Mouse (Mus musculus) small intestine, adult 2 months (tissue): ENCODE data around the gene Cdk6. TPM values are rescaled to one million over a fixed set of nuclear protein-coding genes. Genes with fewer than 3 reads are reported as not detected.

Experiments
- H3K27ac ChIP-seq: fragments of 200-500 bp; 2 replicates; pipeline ENCODE4 v1.5.1; 2012; ENCODE audit warnings: low read depth, low read length, control low read depth, inconsistent platforms; ENCODE audit not compliant: insufficient read depth
- H3K27me3 ChIP-seq: fragments of 200-500 bp; 2 replicates; pipeline ENCODE4 v1.6.1; 2012; ENCODE audit warnings: mild to moderate bottlenecking, moderate library complexity, low read length, inconsistent platforms; ENCODE audit not compliant: control insufficient read depth, insufficient read depth
- H3K36me3 ChIP-seq: fragments of 200-500 bp; 2 replicates; pipeline ENCODE4 v1.6.1; 2012; ENCODE audit warnings: mild to moderate bottlenecking, low read length, control low read depth, inconsistent platforms; ENCODE audit not compliant: control insufficient read depth, insufficient read depth
- H3K4me1 ChIP-seq: fragments of 200-500 bp; 2 replicates; pipeline ENCODE4 v1.6.1; 2012; ENCODE audit warnings: low read length, inconsistent platforms, mixed read lengths; ENCODE audit not compliant: control insufficient read depth, insufficient read depth, insufficient read length
- H3K4me3 ChIP-seq: fragments of 200-500 bp; 2 replicates; pipeline ENCODE4 v1.5.1; 2012; ENCODE audit warnings: low read depth, mild to moderate bottlenecking, control low read depth, inconsistent platforms, low read length, moderate library complexity
- CTCF ChIP-seq: fragments of 200-500 bp; IDR thresholded peaks from 2 replicates; pipeline ENCODE4 v1.5.1; 2012; ENCODE audit warnings: low read depth, mild to moderate bottlenecking, control low read depth, inconsistent platforms, low read length, moderate library complexity, mixed read lengths; ENCODE audit not compliant: insufficient replicate concordance, insufficient read length; ENCODE audit errors: extremely low read depth
- POLR2A ChIP-seq: fragments of 200-500 bp; IDR thresholded peaks from 2 replicates; pipeline ENCODE4 v1.6.1; 2012; ENCODE audit warnings: low read depth, mild to moderate bottlenecking, control low read depth, inconsistent platforms, low read length, moderate library complexity
- WGBS: fragments of 180-500 bp; shearing (Covaris S2); methylation state at CpG from one replicate; pipeline ENCODE4 v1.1.7; 2018; 5-methylcytosine and 5-hydroxymethylcytosine counted together
- polyA plus RNA-seq: library from polyadenylated mRNA; depleted of rRNA; stranded (reverse); fragments of >200 nt; gene quantifications from 2 replicates; pipeline ENCODE4 v1.2.3, GENCODE M21; 2012

The Cdk6 gene
- polyA plus RNA-seq, 1 experiment: 7.7 TPM

DNA sequence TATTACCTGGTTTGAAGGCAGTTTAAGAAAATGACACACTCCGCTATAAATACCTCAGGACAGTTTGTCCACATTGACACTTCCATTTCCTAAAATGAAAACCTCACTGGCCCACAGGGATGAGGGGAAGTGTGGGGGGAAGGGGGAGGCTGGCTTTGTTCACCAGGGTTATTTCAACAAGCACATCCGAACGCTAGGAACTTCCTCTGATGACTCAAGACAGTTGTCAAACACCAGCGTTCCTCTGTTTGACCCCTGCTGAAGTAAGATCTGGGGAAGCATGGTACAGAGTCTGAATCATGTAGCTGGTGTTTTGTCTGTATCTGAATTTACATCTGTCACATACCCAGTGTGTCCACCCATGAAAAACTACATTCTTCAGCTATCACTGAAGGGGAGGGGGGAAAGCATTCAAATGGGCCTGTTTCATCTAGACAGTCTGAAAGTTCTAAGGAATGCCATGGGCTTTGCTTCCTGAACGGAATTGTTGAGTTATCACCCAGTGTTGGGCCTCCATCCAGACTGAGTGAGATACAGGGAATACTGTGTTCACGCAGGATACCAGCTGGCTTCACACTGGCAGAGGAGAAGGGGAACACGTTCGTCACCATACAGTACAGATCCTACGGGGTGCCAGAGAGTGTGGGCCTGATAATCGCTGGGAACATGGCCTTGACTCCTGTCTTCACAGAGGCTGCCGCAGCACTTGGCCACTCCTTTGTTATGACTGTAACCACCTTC is 161.5 kb downstream of the Cdk6 start:
- H3K27ac ChIP-seq: peak overlapping the region; percentile 46; the same call in 1 of the 2 replicates

DNA sequence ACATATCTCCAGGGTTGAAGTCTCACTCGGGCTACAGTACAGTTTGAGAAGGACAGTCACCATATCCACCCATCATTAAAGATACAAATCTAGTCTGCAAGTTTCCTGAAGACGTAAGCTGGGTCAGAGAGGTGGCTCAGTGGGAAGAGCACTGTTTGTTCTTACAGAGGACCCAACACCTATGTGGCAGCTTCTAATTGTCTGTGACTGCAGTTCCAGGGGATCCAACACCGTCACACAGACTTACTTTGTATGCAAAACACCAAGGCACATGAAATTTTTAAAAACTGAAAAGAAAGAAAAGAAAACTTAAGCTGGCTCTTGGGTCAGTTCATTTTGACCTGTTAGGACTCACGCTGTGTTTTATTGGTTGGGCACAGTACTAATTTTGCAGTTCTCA is 162.1 kb downstream of the Cdk6 start:
- Histone ChIP-seq H3K27ac (no peak overlapping the region), H3K27me3 (no peaks in the 10 kb centered on the region), H3K4me1 (peaks cover 14% of the 10 kb centered on the region), H3K36me3 (no peaks in the 10 kb centered on the region), H3K4me3 (no peak overlapping the region)
- WGBS: 66% methylated on average over 4 of the region's 4 CpGs
- TF ChIP-seq CTCF (no peak), POLR2A (no peak)

More for the DNA sequence above, 161.5 kb downstream of the Cdk6 start:
- WGBS: 45% methylated on average over 11 of the region's 11 CpGs
- Histone ChIP-seq H3K36me3 (no peaks in the 10 kb centered on the region), H3K4me1 (peaks cover 14% of the 10 kb centered on the region), H3K27me3 (no peaks in the 10 kb centered on the region), H3K4me3 (no peak overlapping the region)
- TF ChIP-seq POLR2A (no peak), CTCF (no peak)

DNA sequence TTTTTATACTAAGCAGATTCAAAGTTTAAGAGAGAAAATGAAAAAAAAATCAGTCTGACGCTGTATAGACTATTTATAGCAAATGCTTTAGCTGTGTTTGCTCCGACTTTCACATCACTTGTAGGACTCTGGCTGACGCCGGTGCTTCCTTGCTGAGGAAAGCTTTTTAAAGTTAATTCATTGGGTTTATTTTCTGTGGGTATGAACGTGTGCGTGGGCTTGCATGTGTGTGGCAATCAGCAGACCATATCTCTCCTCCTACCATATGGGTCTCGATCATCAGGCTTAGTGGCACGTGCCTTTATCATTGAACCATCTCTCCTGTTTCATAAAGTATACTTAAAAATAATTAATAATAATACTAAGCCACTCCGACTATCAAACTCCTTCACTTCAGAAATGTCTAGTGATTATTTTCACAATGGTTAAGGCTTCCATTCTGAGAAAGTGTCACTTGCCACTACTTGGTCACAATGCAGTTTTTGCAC is 162.6 kb downstream of the Cdk6 start:
- 79% methylated on average over 9 of the region's 9 CpGs for WGBS
- H3K4me3 ChIP-seq: no peak overlapping the region
- H3K36me3 ChIP-seq: no peaks in the 10 kb centered on the region
- H3K27me3 ChIP-seq: no peaks in the 10 kb centered on the region
- H3K4me1 ChIP-seq: peaks cover 14% of the 10 kb centered on the region
- TF ChIP-seq CTCF (no peak), POLR2A (no peak)
- no peak overlapping the region for H3K27ac ChIP-seq

DNA sequence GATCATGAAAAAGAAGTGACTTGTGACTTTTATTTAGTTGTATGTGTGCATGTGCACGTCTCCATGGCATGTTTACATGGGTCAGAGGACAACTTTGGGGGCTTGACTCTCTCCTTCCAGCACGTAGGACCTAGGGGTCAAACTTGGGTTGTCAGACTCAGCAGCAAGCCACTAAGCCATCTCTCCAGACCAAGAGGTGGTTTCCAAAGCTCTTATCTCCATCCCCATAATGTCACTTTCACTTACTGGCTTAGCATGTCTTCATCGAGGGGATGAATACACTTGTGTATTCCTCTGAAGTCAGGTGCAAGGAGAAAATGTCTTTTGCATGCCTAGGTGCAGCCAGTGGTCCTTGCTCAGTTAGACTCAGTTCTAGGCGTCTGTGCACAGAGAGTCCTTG is 163.2 kb downstream of the Cdk6 start:
- H3K4me3 ChIP-seq: no peak overlapping the region
- TF ChIP-seq POLR2A (no peak), CTCF (no peak)
- H3K27me3 ChIP-seq: no peaks in the 10 kb centered on the region
- no peak overlapping the region for H3K27ac ChIP-seq
- no peaks in the 10 kb centered on the region for H3K36me3 ChIP-seq
- peaks cover 18% of the 10 kb centered on the region for H3K4me1 ChIP-seq
- WGBS: 66% methylated on average over 4 of the region's 4 CpGs

DNA sequence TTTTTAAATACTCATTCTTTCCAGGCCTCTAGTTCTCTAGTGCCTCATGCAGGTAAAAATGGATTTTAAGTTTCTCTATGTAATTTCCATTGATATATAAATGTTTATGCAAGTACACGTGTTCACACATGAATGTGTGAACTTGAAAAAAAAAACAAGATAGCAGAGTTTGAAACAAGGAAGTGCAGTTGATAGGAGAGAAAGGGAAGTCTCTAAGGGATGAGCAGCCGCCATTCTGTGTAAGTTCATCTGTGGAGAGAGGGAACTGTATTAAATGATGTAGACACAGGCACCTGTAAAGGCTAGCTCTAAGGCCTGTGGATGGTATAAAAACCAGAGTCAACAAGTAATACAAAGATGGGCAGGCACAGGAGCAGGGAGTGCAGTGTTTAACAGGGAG is 164.3 kb downstream of the Cdk6 start:
- TF ChIP-seq POLR2A (no peak), CTCF (no peak)
- peaks cover 18% of the 10 kb centered on the region for H3K4me1 ChIP-seq
- no peaks in the 10 kb centered on the region for H3K36me3 ChIP-seq
- H3K27me3 ChIP-seq: no peaks in the 10 kb centered on the region
- no peak overlapping the region for H3K27ac ChIP-seq
- H3K4me3 ChIP-seq: no peak overlapping the region
- WGBS: 56% methylated on average over 2 of the region's 2 CpGs

DNA sequence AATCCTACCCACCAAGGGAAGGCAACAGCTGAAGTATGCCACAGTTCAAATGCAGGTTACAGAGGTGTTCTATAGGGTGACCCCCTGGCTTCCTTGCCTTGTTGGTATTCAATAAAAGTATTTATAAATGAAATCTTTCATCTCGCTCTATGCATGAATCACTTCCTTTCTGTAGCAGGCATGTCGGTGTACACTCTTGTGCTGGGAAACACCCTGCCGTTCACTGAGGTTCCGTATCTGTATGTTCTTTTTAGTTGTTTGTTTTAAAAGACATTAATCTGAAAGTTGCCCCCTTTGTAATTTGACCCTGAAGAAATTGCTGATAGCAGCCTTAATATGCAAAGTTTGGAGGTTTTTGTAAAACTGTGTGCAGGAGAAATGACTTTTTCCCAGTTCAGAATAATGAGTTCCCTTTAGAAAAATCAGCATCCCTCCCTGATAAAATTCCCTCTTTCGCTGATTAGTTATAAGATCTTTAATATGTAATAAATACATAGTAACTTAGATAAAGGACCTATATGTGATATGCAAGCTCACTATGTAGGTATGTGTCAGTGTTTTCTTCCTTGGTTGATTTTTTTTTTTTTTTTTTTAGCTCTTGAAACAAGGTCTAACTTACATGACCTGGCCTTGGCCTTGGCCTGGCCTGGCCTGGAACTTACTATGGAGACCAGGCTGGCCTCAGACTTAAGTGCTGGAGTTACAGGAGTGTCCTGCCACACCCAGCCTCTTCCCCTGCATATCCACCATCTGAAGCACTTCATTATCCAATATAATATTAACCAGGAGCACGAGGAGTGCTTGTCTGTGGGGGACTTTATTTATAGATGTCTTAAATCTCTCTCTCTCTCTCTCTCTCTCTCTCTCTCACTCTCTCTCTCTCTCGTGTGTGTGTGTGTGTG is 167.4 kb downstream of the Cdk6 start:
- no peak overlapping the region for H3K4me3 ChIP-seq
- H3K27me3 ChIP-seq: no peaks in the 10 kb centered on the region
- TF ChIP-seq CTCF (no peak), POLR2A (no peak)
- H3K4me1 ChIP-seq: peaks cover 4% of the 10 kb centered on the region
- H3K27ac ChIP-seq: no peak overlapping the region
- no peaks in the 10 kb centered on the region for H3K36me3 ChIP-seq
- 55% methylated on average over 7 of the region's 7 CpGs for WGBS

DNA sequence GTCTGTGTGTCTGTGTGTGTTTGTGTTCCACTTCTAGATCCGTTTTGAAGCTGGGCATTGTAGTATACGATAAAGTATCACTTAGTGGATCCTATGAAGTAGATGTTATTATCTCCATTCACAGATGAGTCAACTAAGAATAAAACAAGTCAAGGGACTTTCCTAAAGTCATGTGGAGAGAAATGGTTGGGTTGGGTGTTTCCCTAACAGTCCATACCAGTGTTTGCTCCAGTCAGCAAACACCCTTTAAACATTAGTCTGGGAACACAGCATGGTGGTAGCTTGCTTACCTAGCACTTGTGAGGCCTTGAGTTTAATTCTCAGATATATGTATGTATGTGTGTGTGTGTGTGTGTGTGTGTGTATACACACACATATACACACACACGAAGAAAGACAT is 168.2 kb downstream of the Cdk6 start:
- Histone ChIP-seq H3K27ac (no peak overlapping the region), H3K4me3 (no peak overlapping the region), H3K36me3 (no peaks in the 10 kb centered on the region), H3K27me3 (no peaks in the 10 kb centered on the region), H3K4me1 (peaks cover 4% of the 10 kb centered on the region)
- TF ChIP-seq POLR2A: no peak
- 60% methylated on average over 3 of the region's 3 CpGs for WGBS
